Mouse (Mus musculus): ENCODE results near the gene Bcap29.
"Not testable (repeated sequence)": the region's sequence is repeated elsewhere in the genome, so short reads cannot be mapped to it uniquely, and the experiment has no call there.

Gene Bcap29

GRCm38 (mm10) chr12:31578691-31579476 is 55.6 kb downstream of the Bcap29 start:
- no peak for DNase-seq

DNA sequence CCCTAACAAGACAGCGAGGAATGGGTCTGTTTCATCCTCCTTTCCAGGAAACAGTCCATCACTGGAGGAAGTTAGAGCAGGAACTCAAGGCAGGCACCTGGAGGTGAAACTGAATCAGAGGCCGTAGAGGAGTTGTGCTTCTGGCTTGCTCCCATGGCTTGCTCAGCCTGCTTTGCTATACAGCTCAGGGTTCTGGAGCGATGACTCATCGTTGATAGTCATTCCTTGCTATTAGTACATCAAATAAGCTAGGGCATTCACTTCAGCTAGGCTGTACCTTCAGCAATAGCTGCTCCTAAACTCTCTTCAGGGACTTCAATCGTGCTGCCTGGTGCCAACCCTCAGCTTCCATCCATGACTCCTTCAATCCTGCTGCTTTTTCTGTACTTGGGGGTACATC is 60.0 kb downstream of the Bcap29 start:
- DNase-seq: no peak

- DNase-seq: no peak
Observed at GRCm38 (mm10) chr12:31569784-31570183, 64.7 kb downstream of the Bcap29 start.

GRCm38 (mm10) chr12:31568661-31569060 is 65.8 kb downstream of the Bcap29 start:
- no peak for DNase-seq

DNA sequence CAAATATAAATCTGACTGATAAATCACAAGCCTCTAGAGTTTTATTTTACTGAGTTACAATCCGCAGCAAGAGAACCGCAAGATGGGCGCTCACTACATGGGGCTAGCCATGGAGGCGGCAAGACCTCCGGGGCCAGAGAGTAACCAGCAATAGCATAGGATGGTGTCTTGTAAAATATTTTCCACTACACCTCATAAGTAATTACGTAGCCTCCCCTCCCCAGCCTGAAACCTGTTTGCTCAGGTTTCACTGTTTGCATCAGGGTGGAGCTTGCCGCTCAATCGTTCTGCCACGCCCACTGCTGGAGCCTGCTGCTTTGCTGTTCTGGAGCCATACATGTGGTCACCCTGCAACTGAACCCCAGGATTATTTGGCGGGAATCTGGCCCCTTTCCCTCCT is 66.9 kb downstream of the Bcap29 start:
- not testable (repeated sequence) for DNase-seq

GRCm38 (mm10) chr12:31560712-31561111 is 73.7 kb downstream of the Bcap29 start:
- DNase-seq: no peak

DNA sequence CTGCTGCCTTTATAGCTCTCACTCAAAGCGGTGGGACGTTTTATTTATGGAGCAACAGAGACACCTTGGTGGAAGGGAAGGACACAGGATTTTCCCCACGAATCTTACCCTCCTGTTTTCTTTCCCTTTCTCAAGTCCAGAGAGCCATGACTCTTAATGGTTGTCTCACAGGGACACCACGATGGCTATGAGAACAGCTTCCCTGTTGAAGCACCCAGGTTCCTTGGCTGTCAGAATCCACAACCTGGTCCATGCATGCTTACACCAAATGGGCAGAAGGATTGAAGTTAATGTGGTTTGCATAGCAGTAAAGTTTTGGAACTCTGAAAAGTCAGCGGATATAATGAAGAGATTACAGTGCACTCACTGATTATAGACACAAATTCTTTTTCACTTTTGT is 74.5 kb downstream of the Bcap29 start:
- DNase-seq: no peak

GRCm38 (mm10) chr12:31554371-31554770 is 80.1 kb downstream of the Bcap29 start:
- DNase-seq: no peak

DNA sequence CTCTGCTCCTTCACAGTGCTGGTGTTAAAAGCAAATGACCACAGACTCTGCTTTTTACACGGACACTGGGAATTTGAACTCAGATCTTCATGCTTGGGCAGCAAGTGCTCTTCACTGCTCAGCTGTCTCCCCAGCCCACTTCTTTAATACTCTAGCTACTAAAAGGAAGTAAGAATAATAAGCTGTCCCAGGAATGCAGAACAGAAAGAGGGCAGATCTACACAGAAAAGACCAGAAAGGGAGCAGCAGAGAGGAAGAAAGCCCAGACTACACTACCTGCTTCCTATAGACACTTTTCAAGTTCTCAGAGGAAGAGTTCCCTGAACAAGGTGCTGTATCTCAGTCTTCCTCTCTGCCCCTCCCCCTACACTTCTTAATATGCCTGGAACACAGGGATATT is 83.2 kb downstream of the Bcap29 start:
- DNase-seq: no peak

DNA sequence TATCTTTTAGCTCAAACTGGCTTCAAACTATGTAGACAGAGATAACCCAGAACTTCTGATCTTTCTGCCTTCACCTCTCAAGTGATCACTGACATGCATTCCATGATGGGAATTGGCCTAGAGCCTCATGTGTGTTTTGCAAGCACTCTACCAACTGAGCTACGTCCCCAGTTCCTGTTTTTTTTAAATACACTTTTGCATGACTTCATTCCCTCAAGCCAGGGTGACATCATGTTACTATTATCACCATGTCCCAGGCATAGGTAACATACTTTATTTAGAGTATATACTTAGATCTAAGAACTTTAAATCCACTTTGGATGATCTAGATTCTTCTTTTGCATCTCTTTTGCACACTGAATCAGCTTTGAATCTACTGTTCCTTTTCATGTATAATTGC is 88.4 kb downstream of the Bcap29 start:
- no peak for DNase-seq

DNA sequence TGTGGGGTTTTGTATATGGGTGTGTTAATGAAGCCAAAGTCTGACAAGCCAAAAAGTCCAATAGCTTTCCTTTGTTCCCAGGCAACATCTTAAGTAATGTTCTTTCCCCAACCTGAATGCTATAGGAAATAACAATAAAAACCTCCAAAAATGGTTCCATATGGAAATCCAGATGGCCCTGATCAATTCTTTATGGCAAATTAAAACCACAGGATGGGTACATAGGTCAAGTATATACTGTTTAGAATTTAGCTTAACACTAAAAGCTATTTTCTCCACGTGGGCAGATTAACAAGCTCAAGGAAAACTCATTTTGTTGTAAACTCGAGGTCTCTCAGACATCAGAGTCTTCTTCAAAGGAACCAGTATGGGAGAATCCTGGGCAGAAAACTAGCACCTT is 89.2 kb downstream of the Bcap29 start:
- no peak for DNase-seq

GRCm38 (mm10) chr12:31541541-31541940 is 92.9 kb downstream of the Bcap29 start:
- DNase-seq: no peak
